Mouse (Mus musculus) lung, postnatal 0 days (tissue): Measurements from ENCODE around the gene Tmem233.

ENCODE experiments used
- CTCF ChIP-seq: IDR thresholded peaks from 2 replicates; pipeline ENCODE4 v1.5.1; 2016; ENCODE audit warnings: antibody characterized with exemption, mild to moderate bottlenecking
- EP300 ChIP-seq: IDR thresholded peaks from 2 replicates; pipeline ENCODE4 v1.6.1; 2016; ENCODE audit warnings: antibody characterized with exemption, mild to moderate bottlenecking, control low read depth

DNA sequence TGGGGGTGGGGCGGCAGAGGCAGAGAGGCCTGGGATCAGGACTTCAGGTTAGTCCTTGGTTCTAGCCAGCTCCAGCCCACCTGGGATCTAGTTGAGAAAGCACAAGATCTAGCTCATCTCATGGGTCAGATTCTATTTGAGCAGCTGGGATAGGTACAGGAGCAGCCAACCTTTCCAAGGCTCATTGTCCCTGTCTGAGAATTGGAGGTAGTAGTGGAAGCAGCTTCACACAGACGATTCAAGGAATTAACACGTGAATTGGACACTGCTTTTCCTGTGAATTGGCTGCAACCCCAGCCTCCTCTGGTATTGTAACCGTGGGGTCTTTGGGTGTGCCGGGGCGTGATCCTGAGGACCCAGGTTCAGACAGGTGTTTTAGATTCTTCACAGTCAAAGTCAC lies 30.2 kb downstream of the Tmem233 start:
- TF ChIP-seq CTCF (no peak), EP300 (no peak)
